Mouse (Mus musculus) layer of hippocampus, postnatal 36 days (tissue): ENCODE measurements around the gene Ifi27. TPM values are rescaled to one million over a fixed set of nuclear protein-coding genes. Genes with fewer than 3 reads are reported as not detected.
"Not testable (repeated sequence)": the region's sequence is repeated elsewhere in the genome, so short reads cannot be mapped to it uniquely, and the experiment has no call there.

ENCODE experiments used
- DNase-seq, 2 experiments: peaks; one replicate each; pipeline ENCODE4 v3.0.0; 2022
- total RNA-seq, 2 experiments: library from RNA; stranded (reverse); gene quantifications; 2 replicates each; pipeline ENCODE4 v1.2.3; 2021

The Ifi27 gene
- total RNA-seq, 2 experiments from 2014 or later, result 90.9 to 99.0 TPM

- DNase-seq, result not testable (repeated sequence)
These were observed 22.7 kb downstream of the Ifi27 start for GRCm38 (mm10) chr12:103456727-103457126.

- no peak for DNase-seq
These were observed 23.1 kb downstream of the Ifi27 start, which contains the start of gene Ifi27l2b for GRCm38 (mm10) chr12:103457140-103457539. Ifi27l2b (minus strand) TSS chr12:103457223.

GRCm38 (mm10) chr12:103474481-103474880 is 40.5 kb downstream of the Ifi27 start:
- no peak for DNase-seq

GRCm38 (mm10) chr12:103476779-103477389 is 42.9 kb downstream of the Ifi27 start:
- DNase-seq, result no peak

- DNase-seq, result no peak
These were observed 43.5 kb downstream of the Ifi27 start for GRCm38 (mm10) chr12:103477461-103478015.

- DNase-seq, result no peak
These were observed 47.7 kb downstream of the Ifi27 start for GRCm38 (mm10) chr12:103481671-103482070.

- no peak for DNase-seq
These were observed 48.8 kb downstream of the Ifi27 start for GRCm38 (mm10) chr12:103482781-103483180.

GRCm38 (mm10) chr12:103484200-103484972 is 50.4 kb downstream of the Ifi27 start:
- DNase-seq, result not testable (repeated sequence)

- no peak for DNase-seq
These were observed 52.7 kb downstream of the Ifi27 start for GRCm38 (mm10) chr12:103486726-103487125.

- DNase-seq, result no peak
These were observed 53.3 kb downstream of the Ifi27 start for GRCm38 (mm10) chr12:103487276-103487675.

GRCm38 (mm10) chr12:103487750-103488149 is 53.7 kb downstream of the Ifi27 start:
- no peak for DNase-seq

Other genes with a start within 250 kb of the Ifi27 start
- 1 to 10 TPM; 3.9 to 4.0 TPM for gene Prima1, start 192.1 kb upstream of the Ifi27 start, total RNA-seq
- gene Fam181a, start 123.2 kb upstream of the Ifi27 start, total RNA-seq, result 1 to 10 TPM; 1.5 to 1.6 TPM
- 1 to 10 TPM; 1.6 to 1.7 TPM for gene Asb2, start 78.2 kb upstream of the Ifi27 start, total RNA-seq
- 10 to 100 TPM; 49.7 to 53.9 TPM for gene Otub2, start 45.5 kb upstream of the Ifi27 start, total RNA-seq
- 1 to 10 TPM; 2.5 to 3.3 TPM for gene 9330161L09Rik, start 26.4 kb upstream of the Ifi27 start, total RNA-seq
- gene Ddx24, start 8.4 kb upstream of the Ifi27 start, total RNA-seq, result 100 to 1,000 TPM; 213 to 224 TPM
- gene Ifi27l2a, start 9.5 kb downstream of the Ifi27 start, total RNA-seq, result 1 to 10 TPM; 1.2 to 1.3 TPM
- gene Ifi27l2b, start 23.0 kb downstream of the Ifi27 start, total RNA-seq, result not detected
- gene Ppp4r4, start 98.1 kb downstream of the Ifi27 start, total RNA-seq, result 10 to 100 TPM; 49.2 to 49.3 TPM
- gene Serpina10, start 197.2 kb downstream of the Ifi27 start, total RNA-seq, result not detected
- gene Serpina6, start 223.0 kb downstream of the Ifi27 start, total RNA-seq, result not detected
- gene Serpina16, start 241.9 kb downstream of the Ifi27 start, total RNA-seq, result not detected